Mouse (Mus musculus) lung, postnatal 25 days (tissue): Measurements from ENCODE around the gene Polr2c.

Experiments
- DNase-seq: peaks from one replicate; pipeline ENCODE4 v3.0.0; 2022; ENCODE audit warnings: low spot score

Gene Polr2c

GRCm38 (mm10) chr8:94880742-94881141, 23.5 kb downstream of the Polr2c start:
- no peak for DNase-seq

- no peak for DNase-seq
These were observed 31.3 kb downstream of the Polr2c start for GRCm38 (mm10) chr8:94888383-94889036.

DNA sequence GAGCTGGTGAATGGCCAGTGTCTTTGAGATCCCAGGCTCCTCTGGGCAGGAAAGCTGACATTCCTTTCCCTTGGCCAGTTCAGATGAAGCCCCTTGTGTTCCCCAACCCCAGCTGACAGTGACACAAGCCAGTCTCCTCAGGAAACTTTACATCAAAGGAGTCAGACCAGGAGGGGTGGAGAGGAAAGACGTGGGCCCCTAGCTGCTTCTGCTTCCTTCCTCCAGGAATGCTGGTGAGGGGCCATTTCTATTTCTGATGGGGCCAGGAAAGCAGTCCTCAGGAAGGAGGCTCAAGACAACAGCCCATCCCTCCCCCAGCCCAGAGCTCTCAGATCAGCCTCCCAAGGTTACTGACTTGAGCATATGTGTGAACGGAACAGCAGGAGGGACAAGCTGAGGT, 35.7 kb downstream of the Polr2c start:
- no peak for DNase-seq

DNA sequence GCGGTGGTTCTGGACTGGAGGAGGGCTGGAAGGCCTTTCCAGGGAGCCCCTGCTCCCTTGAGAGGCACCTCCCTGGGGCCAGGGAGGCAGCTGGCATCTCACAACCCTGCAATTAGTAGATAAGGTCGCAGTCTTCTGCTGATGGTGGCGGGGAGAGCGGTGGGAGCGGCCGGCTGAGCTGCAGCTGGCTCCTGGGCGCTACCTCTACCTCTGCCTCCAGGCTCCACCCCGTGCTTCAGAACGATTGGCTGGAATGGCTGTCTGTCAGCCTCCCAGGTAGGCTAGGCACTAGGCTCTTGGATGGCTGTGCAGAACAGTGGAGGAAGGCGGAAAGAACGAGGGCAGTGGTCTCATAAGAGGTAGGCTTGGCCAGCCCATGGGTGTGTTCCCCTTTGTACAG, 42.0 kb downstream of the Polr2c start:
- DNase-seq: peak; percentile 57

- no peak for DNase-seq
These were observed 43.4 kb downstream of the Polr2c start for GRCm38 (mm10) chr8:94900617-94901016.

GRCm38 (mm10) chr8:94901031-94901430, 43.8 kb downstream of the Polr2c start:
- no peak for DNase-seq

DNA sequence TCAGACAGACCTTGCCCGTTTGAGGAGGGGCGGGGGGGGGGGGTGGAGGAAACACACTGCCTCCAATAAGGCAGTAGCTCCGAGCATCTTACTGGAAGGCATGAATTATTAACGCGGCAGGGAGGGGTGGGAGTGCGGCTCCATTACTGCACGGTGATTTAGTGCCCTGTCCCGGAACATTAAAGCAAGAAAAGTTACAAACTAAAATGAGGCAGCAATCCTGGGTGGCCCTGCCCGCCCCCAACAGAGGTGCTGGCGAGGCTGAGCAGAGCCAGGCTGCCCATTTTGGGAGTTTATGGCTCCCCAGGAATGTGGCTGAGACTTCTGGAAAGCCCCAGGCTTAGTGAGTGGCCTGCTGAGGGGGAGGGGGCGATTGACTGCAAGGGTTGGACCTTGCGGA, 46.5 kb downstream of the Polr2c start:
- DNase-seq: no peak

DNA sequence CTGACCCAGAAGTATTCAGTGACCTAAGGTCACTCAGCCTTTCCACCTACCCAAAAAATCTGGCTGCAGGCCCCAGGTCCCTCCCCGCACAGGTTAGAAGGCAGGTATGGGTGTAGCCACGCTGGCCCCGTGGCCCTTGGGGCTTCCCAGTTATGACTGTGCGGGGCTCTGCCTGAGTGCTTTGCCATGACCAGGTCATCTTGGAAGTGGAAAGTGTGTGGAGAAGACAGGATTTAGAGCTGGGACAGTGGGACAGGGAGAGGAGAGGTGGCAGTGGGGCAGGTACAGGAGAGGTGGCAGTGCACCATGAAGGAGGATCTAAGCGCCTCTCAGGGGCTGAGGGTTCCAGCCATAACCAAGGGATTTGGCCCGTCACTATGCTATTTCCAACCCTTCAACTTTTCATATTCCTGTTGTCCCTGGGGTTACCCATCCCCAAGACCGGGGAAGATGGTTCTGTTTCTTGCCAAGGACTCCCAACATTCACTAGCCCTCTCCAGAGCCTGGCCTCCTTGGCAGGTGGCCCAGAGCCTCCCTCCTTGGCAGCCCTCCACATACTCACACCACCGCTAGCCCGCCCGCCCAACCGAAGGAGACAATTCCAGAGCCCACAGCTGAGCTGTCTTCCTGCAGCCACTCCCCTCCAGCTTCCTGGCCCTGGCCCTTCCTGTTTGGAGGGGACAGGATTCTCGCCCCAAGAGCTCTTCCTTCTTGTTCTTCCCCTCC, 47.4 kb downstream of the Polr2c start:
- DNase-seq: peak; percentile 90

- DNase-seq: no peak
These were observed 50.5 kb downstream of the Polr2c start for GRCm38 (mm10) chr8:94907591-94908300.

DNA sequence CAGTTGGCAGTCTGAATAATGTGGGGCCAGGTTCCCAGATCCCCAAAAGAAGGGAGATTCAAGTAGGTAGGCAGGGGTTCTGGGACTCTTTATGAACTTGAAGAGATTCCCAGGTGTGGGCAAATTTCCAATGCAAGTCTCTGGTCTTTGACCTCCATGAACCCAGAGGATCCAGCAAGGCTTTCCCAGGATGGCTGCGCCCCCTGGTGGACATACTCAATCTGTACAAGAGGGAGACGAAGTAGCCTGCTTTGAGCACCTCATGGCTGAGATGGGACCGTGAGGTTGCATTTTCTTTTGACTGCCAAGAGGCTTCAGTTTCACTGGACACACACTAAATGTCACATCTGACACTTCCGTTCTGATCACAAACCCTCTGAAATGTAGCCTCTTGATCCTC, 51.6 kb downstream of the Polr2c start:
- DNase-seq: peak; percentile 82

- peak; percentile 71 for DNase-seq
These were observed 55.9 kb downstream of the Polr2c start for GRCm38 (mm10) chr8:94913061-94913660.

DNA sequence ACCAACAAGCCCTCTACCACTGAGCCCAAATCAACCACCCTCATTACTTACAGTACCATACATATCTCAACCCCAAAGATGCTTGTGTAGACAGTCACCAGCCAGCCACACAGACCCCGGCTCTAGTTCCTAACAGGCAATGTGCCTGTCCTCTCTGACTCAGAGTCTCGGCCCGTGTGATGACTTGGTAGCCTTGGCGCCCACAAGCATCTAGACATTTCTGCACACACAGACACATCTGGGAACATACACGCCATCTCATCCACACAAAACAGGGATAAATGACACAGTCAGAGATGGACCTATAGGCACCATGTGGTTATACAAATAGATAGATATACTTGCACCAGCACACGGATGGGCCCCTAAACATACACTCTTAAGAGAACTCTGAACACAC, 57.0 kb downstream of the Polr2c start:
- DNase-seq: no peak

GRCm38 (mm10) chr8:94914701-94915101, 57.5 kb downstream of the Polr2c start:
- DNase-seq: no peak

DNA sequence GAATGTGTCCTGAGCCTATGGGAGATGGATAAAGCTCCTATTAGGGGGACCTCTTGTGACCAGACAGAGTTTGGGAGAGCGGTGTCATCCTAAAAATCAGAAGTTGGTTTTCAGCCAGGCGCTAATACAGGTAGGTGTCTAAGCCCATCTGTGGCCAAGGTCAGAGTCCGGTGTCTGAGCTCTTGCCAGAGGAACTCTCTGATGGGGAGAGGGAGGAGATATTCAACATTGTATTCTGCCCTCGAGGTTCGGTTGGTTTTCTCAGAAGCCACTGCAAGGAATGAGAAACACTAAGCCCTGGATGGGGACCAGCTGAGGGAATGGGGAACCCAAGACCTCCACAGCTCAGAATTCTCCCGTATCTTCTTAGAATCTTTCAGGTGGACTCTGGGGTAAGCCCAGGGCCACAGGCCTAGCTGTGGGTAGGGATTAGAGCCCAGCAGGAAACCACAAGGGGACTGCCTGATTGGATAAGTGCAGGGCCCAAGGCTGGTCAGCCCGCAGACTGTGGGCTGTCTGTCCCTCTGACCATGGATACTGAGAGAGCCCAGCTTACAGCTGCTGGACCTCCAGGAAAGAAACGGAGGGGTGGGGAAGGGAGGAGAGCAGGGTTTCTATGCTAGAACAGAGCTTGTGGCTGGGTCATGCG, 59.2 kb downstream of the Polr2c start:
- no peak for DNase-seq

- DNase-seq: no peak
These were observed 59.7 kb downstream of the Polr2c start for GRCm38 (mm10) chr8:94916960-94917324.

DNA sequence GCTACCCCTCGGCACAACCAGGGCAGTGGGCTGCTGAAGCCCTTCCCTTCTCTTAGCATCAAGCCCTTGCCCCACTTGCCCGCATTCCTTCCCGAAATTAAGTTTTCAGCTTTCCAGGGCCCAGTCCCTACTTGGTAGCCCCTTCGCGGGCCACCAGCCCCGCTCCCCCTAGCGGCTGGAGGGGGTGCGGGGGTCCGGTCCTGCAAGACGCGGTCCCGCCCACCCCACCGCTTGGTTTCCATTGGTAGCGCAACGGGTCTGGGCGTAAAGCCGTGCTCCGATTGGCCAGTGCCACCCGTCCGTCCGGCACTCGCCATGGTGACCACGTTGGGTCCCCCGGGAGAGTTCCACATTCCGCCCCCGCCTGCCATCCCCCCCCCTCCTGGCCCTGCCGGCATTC, 60.1 kb downstream of the Polr2c start:
- peak; percentile 95 for DNase-seq

GRCm38 (mm10) chr8:94917851-94918495, 60.7 kb downstream of the Polr2c start, which contains the start of gene Ccdc102a:
Gene Ccdc102a (minus strand): TSS chr8:94918098.
- DNase-seq: peak; percentile 27

DNA sequence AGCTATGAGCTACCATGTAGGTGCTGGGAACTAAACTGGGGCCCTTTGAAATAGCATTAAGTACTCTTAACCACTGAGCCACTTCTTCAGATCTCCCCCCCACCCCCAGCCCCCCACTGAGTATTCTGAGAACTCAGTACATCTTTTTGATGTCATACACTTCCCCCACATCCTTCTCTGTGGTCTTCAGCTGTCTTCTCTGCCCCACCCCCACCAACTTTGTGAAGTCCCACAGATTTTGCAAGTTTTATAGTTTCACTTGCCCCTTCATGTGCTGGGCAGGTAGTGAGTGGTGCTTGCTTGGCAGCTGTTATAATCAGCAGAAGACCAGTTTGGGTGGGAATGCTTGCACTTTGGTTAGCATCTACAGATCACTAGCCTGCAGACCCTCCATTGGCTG, 62.0 kb downstream of the Polr2c start:
- no peak for DNase-seq

DNA sequence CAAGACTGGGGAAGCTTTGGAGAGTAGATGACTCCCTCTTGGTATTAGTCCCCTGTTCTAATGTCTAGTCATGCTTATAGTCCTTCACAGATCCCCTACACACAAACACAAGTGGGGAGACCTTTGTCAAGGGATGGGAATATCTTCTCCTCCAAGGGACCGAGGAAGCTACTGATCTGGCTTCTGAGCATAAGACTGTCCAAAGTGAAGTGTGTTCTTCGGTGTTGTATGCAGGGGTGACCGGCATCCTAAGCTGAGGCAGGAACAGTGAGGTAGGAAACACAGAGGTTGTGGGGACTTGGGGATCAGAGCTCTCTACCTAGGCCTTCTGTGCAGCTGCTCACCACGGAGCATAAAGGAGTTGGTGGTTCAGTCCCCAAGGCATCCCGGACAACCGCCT, 64.9 kb downstream of the Polr2c start:
- DNase-seq: no peak

- DNase-seq: peak; percentile 37
These were observed 65.4 kb downstream of the Polr2c start for GRCm38 (mm10) chr8:94922602-94923001.
